16 mouse cellular contexts compared by ENCODE assay signal in the genomic region with DNA sequence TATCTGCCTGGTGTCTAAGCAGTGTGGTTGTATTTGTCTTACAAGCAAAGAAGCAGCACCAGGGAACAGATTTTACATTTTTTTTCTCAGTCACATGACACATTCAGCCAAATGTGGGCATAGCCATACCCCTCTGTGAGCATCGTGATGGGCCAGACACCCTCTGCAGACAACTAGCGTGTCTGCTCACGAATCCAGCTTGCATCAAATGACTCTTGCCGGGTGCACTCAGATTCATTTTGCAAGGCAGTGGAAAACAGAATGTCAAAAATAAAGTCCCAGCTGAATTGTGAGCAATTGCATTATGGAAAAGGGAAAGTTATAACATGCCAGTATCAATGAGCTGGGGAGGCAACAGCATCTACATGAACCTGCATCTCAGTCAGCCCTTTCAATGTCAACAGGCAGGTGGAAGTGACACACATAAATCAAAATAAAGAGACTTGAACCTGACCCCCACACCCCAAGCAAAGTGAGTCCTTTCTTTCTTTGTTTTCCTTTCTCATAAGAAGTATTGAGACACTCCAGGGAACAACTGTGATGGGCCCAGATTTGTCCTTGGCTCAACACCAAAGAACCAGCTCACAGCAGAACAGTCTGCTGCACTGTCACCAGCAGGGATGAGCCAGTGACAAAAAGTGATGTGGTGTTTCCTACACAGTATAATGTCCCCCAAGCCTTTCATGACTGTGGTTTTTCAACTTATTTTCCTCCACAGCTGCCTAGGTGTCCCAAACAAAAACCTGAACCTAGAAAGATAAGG.
DNase-seq lines count a peak whose midpoint lies in the region; ATAC-seq and TF ChIP-seq lines count a peak whose summit lies in the region.
"Had no signal": no experiment of that assay in that cellular context is flagged by ENCODE, and none has a peak within 500 bp of the region (broad histone marks: within the 10 kb centered on the region; RNA-seq: fewer than 3 reads in every experiment).

No protein-coding gene starts in this region.

- 84% methylated on average over 4 of the region's 4 CpGs for WGBS in lung, postnatal 0 days

- peak; percentile 21 for DNase-seq in lung, postnatal 0 days (ENCODE audit: low spot score)
- DNase-seq in lung, postnatal 25 days (ENCODE audit: low spot score), result no peak
- peak; percentile 46 to 59 for DNase-seq in layer of hippocampus, adult 8-10 months (ENCODE audit: low spot score in 2 of 2)
- peak; percentile 24 to 37 for DNase-seq in left cerebral cortex, postnatal 36 days (ENCODE audit: low spot score in 2 of 2)
- DNase-seq in gastrocnemius, postnatal 25 days, result no peak
- no peak for DNase-seq in neural tube, embryonic 10.5 days (ENCODE audit: extremely low spot score, low spot score)
- DNase-seq in liver, result no peak
- DNase-seq: cerebellum, adult 11-12 months; gastrocnemius, postnatal 36 days; kidney, postnatal 10 days; lung, adult 18-20 months had no signal

- H3K27me3 ChIP-seq in lung, postnatal 0 days (replicated peaks; ENCODE audit: insufficient read depth, low read length), result no peaks in the 10 kb centered on the region
- H3K27me3 ChIP-seq: heart, embryonic 12.5 days; limb, embryonic 13.5 days had no signal

- H3K36me3 ChIP-seq in lung, postnatal 0 days (ENCODE audit: insufficient read depth, low read length), result no peaks in the 10 kb centered on the region
- H3K36me3 ChIP-seq: heart, embryonic 12.5 days; limb, embryonic 13.5 days had no signal

- no peak for TF ChIP-seq CTCF in lung, postnatal 0 days (IDR thresholded peaks at IDR 0.05)

- no peak overlapping the region for H3K4me2 ChIP-seq in lung, postnatal 0 days (replicated peaks; ENCODE audit: low read depth, low read length)
- H3K4me2 ChIP-seq: heart, embryonic 12.5 days; limb, embryonic 13.5 days had no signal

- H3K4me3 ChIP-seq in lung, postnatal 0 days (ENCODE audit: low read depth, low read length), result no peak overlapping the region
- H3K4me3 ChIP-seq: heart, embryonic 12.5 days; limb, embryonic 13.5 days; myocyte had no signal

- TF ChIP-seq EP300 in lung, postnatal 0 days (IDR thresholded peaks at IDR 0.05), result no peak

- no peak overlapping the region for H3K27ac ChIP-seq in lung, postnatal 0 days (ENCODE audit: low read length)
- H3K27ac ChIP-seq: limb, embryonic 13.5 days had no signal

- ATAC-seq in lung, postnatal 0 days, result peak; percentile 58
- ATAC-seq: forebrain, embryonic 14.5 days; inflammation-experienced regulatory T-cells, adult 6 months had no signal

- intact Hi-C loops in left cerebral cortex, postnatal 36 days (cut with DNase I), result no loop called here

- no peaks in the 10 kb centered on the region for H3K4me1 ChIP-seq in lung, postnatal 0 days (ENCODE audit: insufficient read depth, low read depth, low read length)
- H3K4me1 ChIP-seq: heart, embryonic 12.5 days; limb, embryonic 13.5 days had no signal

- H3K9me3 ChIP-seq in lung, postnatal 0 days (ENCODE audit: low read length), result no peaks in the 10 kb centered on the region
- H3K9me3 ChIP-seq: heart, embryonic 12.5 days; limb, embryonic 13.5 days had no signal

- H3K9ac ChIP-seq in lung, postnatal 0 days (replicated peaks; ENCODE audit: low read depth), result no peak overlapping the region
- H3K9ac ChIP-seq: heart, embryonic 12.5 days; limb, embryonic 13.5 days had no signal

Comparison
In these comparisons a context has a peak if more than half of its experiments do, and no peak if none do; other contexts are left out.
1. DNase-seq: peak in lung, postnatal 0 days (single experiment), layer of hippocampus, adult 8-10 months (2 of 2) and left cerebral cortex, postnatal 36 days (2 of 2); none in lung, postnatal 25 days (single experiment), gastrocnemius, postnatal 25 days (single experiment), neural tube, embryonic 10.5 days (single experiment) and liver (single experiment).